Mouse (Mus musculus): ENCODE data around the gene Gm21256. TPM values are rescaled to one million over a fixed set of nuclear protein-coding genes. Genes with fewer than 3 reads are reported as not detected.
"Not testable (repeated sequence)": the region's sequence is repeated elsewhere in the genome, so short reads cannot be mapped to it uniquely, and the experiment has no call there.

Gene Gm21256
- not detected in 2 replicates for polyA plus RNA-seq (2015; fragmentation: Nextera tagmentation; extraction: Ambion mirVana)

DNA sequence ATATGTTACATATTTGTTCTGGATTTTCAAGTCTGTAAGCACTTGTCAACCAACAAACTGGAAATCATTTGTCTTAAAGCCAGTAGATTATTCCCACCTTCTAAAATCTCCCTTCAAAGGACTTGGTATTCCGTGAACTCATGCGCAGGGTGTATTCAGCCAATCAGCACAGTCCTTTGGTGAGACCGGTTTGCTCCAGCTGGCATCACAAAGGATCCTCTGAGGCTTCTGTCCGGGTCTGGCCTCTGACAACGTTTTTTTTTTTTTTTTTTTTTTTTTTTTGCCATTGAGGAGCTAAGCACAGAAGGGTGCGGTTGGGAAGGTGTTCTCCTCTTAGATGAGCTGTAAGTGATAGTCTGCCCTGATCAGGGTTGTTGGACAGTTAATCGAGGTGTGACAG lies at the start of gene Gm21256:
Gm21256 (plus strand) TSS at position 301 of the 400 bp plus-strand sequence.
- H3K27me3 ChIP-seq; H3K4me1 ChIP-seq; ATAC-seq (ENCODE audit: insufficient number of reproducible peaks, insufficient read depth, low FRiP score, low TSS enrichment, low read depth); H3K4me3 ChIP-seq; H3K9me3 ChIP-seq; H3K4me2 ChIP-seq; H3K27ac ChIP-seq; H3K9ac ChIP-seq; H3K36me3 ChIP-seq: not testable (repeated sequence)
- WGBS = no CpG with 5 or more reads among the region's 7 CpGs

Other genes with a start within 250 kb of the Gm21256 start
- not detected in 2 replicates for gene Gm21170, start 240.1 kb downstream of the Gm21256 start, polyA plus RNA-seq (2015; fragmentation: Nextera tagmentation; extraction: Ambion mirVana)